Mouse (Mus musculus): ENCODE data around the gene Cdk5rap3. TPM values are rescaled to one million over a fixed set of nuclear protein-coding genes. Genes with fewer than 3 reads are reported as not detected.

Cdk5rap3 gene
- total and polyA plus RNA-seq, 2 experiments from 2014 or later = 56.5 to 77.1 TPM

GRCm38 (mm10) chr11:96933562-96934276 lies 17.4 kb upstream of the Cdk5rap3 start:
- no peak overlapping the region for H3K4me2 ChIP-seq (ENCODE audit: low read depth, low read length)
- H3K4me3 ChIP-seq (ENCODE audit: low read length) = no peak overlapping the region
- no peaks in the 10 kb centered on the region for H3K27me3 ChIP-seq (ENCODE audit: insufficient read depth, low read length)
- ATAC-seq (no peak), DNase-seq (ENCODE audit: low spot score) (no peak)
- WGBS = 91% methylated on average over 13 of the region's 13 CpGs
- no peaks in the 10 kb centered on the region for H3K4me1 ChIP-seq (ENCODE audit: insufficient read depth, low read length)
- no peak for TF ChIP-seq CTCF (IDR thresholded peaks at IDR 0.05; ENCODE audit: low read depth)
- no peaks in the 10 kb centered on the region for H3K36me3 ChIP-seq (ENCODE audit: insufficient read depth, low read length)
- H3K27ac ChIP-seq = no peak overlapping the region
- no peaks in the 10 kb centered on the region for H3K9me3 ChIP-seq (ENCODE audit: low read length)
- no peak overlapping the region for H3K9ac ChIP-seq (replicated peaks; ENCODE audit: low read length)

- no peak for TF ChIP-seq CTCF (IDR thresholded peaks at IDR 0.05; ENCODE audit: low read depth)
- Histone ChIP-seq H3K4me3 (ENCODE audit: low read length) (no peak overlapping the region), H3K27ac (no peak overlapping the region), H3K4me1 (ENCODE audit: insufficient read depth, low read length) (no peaks in the 10 kb centered on the region), H3K9ac (replicated peaks; ENCODE audit: low read length) (no peak overlapping the region), H3K9me3 (ENCODE audit: low read length) (no peaks in the 10 kb centered on the region), H3K36me3 (ENCODE audit: insufficient read depth, low read length) (no peaks in the 10 kb centered on the region), H3K27me3 (ENCODE audit: insufficient read depth, low read length) (no peaks in the 10 kb centered on the region), H3K4me2 (ENCODE audit: low read depth, low read length) (no peak overlapping the region)
- 57% methylated on average over 8 of the region's 8 CpGs for WGBS
- DNase-seq (ENCODE audit: low spot score) = no peak
- no peak for ATAC-seq
Observed at GRCm38 (mm10) chr11:96931327-96932062, 15.2 kb upstream of the Cdk5rap3 start.

GRCm38 (mm10) chr11:96929766-96930331 lies 13.6 kb upstream of the Cdk5rap3 start:
- no peak overlapping the region for H3K4me3 ChIP-seq (ENCODE audit: low read length)
- no peak for ATAC-seq
- DNase-seq (ENCODE audit: low spot score) = no peak
- H3K9ac ChIP-seq (replicated peaks; ENCODE audit: low read length) = no peak overlapping the region
- H3K4me1 ChIP-seq (ENCODE audit: insufficient read depth, low read length) = no peaks in the 10 kb centered on the region
- H3K36me3 ChIP-seq (ENCODE audit: insufficient read depth, low read length) = no peaks in the 10 kb centered on the region
- no peaks in the 10 kb centered on the region for H3K9me3 ChIP-seq (ENCODE audit: low read length)
- no peak overlapping the region for H3K4me2 ChIP-seq (ENCODE audit: low read depth, low read length)
- no peaks in the 10 kb centered on the region for H3K27me3 ChIP-seq (ENCODE audit: insufficient read depth, low read length)
- WGBS = 69% methylated on average over 9 of the region's 9 CpGs
- TF ChIP-seq CTCF (IDR thresholded peaks at IDR 0.05; ENCODE audit: low read depth) = no peak
- no peak overlapping the region for H3K27ac ChIP-seq

GRCm38 (mm10) chr11:96929096-96929765 lies 12.9 kb upstream of the Cdk5rap3 start:
- DNase-seq (ENCODE audit: low spot score) (no peak), ATAC-seq (no peak)
- Histone ChIP-seq H3K4me3 (ENCODE audit: low read length) (no peak overlapping the region), H3K9me3 (ENCODE audit: low read length) (no peaks in the 10 kb centered on the region), H3K4me2 (ENCODE audit: low read depth, low read length) (no peak overlapping the region), H3K27ac (no peak overlapping the region), H3K27me3 (ENCODE audit: insufficient read depth, low read length) (no peaks in the 10 kb centered on the region), H3K36me3 (ENCODE audit: insufficient read depth, low read length) (no peaks in the 10 kb centered on the region), H3K9ac (replicated peaks; ENCODE audit: low read length) (no peak overlapping the region), H3K4me1 (ENCODE audit: insufficient read depth, low read length) (no peaks in the 10 kb centered on the region)
- TF ChIP-seq CTCF (IDR thresholded peaks at IDR 0.05; ENCODE audit: low read depth) = no peak
- 19% methylated on average over 13 of the region's 13 CpGs for WGBS

- Histone ChIP-seq H3K36me3 (ENCODE audit: insufficient read depth, low read length) (no peaks in the 10 kb centered on the region), H3K4me1 (ENCODE audit: insufficient read depth, low read length) (no peaks in the 10 kb centered on the region), H3K27ac (no peak overlapping the region), H3K9me3 (ENCODE audit: low read length) (no peaks in the 10 kb centered on the region), H3K4me3 (ENCODE audit: low read length) (no peak overlapping the region), H3K9ac (replicated peaks; ENCODE audit: low read length) (no peak overlapping the region), H3K4me2 (ENCODE audit: low read depth, low read length) (no peak overlapping the region), H3K27me3 (ENCODE audit: insufficient read depth, low read length) (no peaks in the 10 kb centered on the region)
- ATAC-seq (no peak), DNase-seq (ENCODE audit: low spot score) (no peak)
- 7% methylated on average over 5 of the region's 5 CpGs for WGBS
- no peak for TF ChIP-seq CTCF (IDR thresholded peaks at IDR 0.05; ENCODE audit: low read depth)
Observed at GRCm38 (mm10) chr11:96928691-96929090, 12.4 kb upstream of the Cdk5rap3 start.

GRCm38 (mm10) chr11:96928088-96928487 lies 11.8 kb upstream of the Cdk5rap3 start, which contains the start of gene Prr15l:
Prr15l (plus strand) TSS chr11:96928104.
- no peaks in the 10 kb centered on the region for H3K36me3 ChIP-seq (ENCODE audit: insufficient read depth, low read length)
- H3K4me2 ChIP-seq (ENCODE audit: low read depth, low read length) = no peak within 1 kb of the TSS
- ATAC-seq (no peak), DNase-seq (ENCODE audit: low spot score) (no peak)
- no peaks in the 10 kb centered on the region for H3K4me1 ChIP-seq (ENCODE audit: insufficient read depth, low read length)
- H3K27me3 ChIP-seq (ENCODE audit: insufficient read depth, low read length) = no peaks in the 10 kb centered on the region
- no peak within 1 kb of the TSS for H3K27ac ChIP-seq
- H3K9me3 ChIP-seq (ENCODE audit: low read length) = no peaks in the 10 kb centered on the region
- no peak within 1 kb of the TSS for H3K4me3 ChIP-seq (ENCODE audit: low read length)
- H3K9ac ChIP-seq (replicated peaks; ENCODE audit: low read length) = no peak within 1 kb of the TSS
- no peak for TF ChIP-seq CTCF (IDR thresholded peaks at IDR 0.05; ENCODE audit: low read depth)
- 78% methylated on average over 2 of the region's 2 CpGs for WGBS

Measured in hindbrain, postnatal 0 days (tissue).